Mouse (Mus musculus): ENCODE results near the gene Pin4. TPM values are rescaled to one million over a fixed set of nuclear protein-coding genes. Genes with fewer than 3 reads are reported as not detected.

Pin4 gene
- polyA plus RNA-seq, 1 experiment, result 44.9 TPM

DNA sequence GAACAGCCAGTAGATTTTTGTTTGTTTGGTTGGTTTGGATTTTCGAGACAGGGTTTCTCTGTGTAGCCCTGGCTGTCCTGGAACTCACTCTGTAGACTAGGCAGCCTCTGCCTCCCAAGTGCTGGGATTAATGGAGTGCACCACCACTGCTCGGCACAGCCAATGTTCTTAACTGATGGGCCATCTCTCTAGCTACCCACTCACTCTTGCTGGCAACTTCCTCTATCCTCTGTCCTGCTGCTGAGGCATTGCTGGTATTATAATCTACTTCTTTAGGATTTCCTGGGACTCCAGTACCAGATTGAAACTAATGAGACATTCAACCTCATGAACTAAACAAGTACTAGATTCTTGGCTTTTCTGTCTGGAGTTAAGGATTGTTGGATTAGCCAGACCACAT lies 41.3 kb downstream of the Pin4 start:
- TF ChIP-seq POLR2A (IDR thresholded peaks at IDR 0.05; ENCODE audit: insufficient read depth, low read length) (no peak), CTCF (IDR thresholded peaks at IDR 0.05; ENCODE audit: low read depth, low read length) (no peak), EP300 (IDR thresholded peaks at IDR 0.05; ENCODE audit: insufficient read depth, low read depth, low read length) (no peak)

DNA sequence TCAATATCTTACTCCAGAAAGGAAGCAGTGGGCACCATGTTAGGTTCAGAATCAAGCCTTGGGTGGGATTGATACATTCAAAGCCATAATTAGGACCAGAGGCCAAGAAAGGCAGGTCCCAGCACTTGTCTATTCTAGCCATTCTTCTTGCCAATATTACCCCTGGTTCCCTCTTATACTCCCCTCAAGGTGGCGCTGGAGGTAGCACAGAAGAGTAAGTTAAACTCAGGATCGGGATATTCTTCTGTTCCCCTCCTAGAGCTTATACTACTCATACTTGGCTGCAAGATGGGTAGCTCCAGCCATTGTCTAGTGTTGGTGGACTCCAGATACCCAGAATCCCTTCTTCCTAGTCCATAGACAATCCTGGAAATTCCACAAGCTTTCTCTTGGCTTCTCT lies 43.8 kb downstream of the Pin4 start:
- Histone ChIP-seq H3K4me1 (ENCODE audit: control insufficient read depth, insufficient read depth, low read length) (no peaks in the 10 kb centered on the region), H3K9ac (ENCODE audit: low read depth, poor library complexity, severe bottlenecking) (no peak overlapping the region), H3K9me3 (replicated peaks; ENCODE audit: control insufficient read depth, insufficient read depth, low read length, poor library complexity, severe bottlenecking) (no peaks in the 10 kb centered on the region), H3K27me3 (ENCODE audit: control insufficient read depth, insufficient read depth, low read length, poor library complexity, severe bottlenecking) (no peaks in the 10 kb centered on the region), H3K27ac (ENCODE audit: insufficient read depth, low read length) (no peak overlapping the region), H3K4me3 (ENCODE audit: low read depth, low read length) (no peak overlapping the region), H3K36me3 (ENCODE audit: control insufficient read depth, insufficient read depth, low read length, poor library complexity, severe bottlenecking) (no peaks in the 10 kb centered on the region)
- TF ChIP-seq CTCF (IDR thresholded peaks at IDR 0.05; ENCODE audit: low read depth, low read length), result no peak
- TF ChIP-seq EP300 (IDR thresholded peaks at IDR 0.05; ENCODE audit: insufficient read depth, low read depth, low read length), result no peak
- TF ChIP-seq POLR2A (IDR thresholded peaks at IDR 0.05; ENCODE audit: insufficient read depth, low read length), result no peak

More for the DNA sequence above, 41.3 kb downstream of the Pin4 start:
- Histone ChIP-seq H3K27ac (ENCODE audit: insufficient read depth, low read length) (no peak overlapping the region), H3K4me1 (ENCODE audit: control insufficient read depth, insufficient read depth, low read length) (no peaks in the 10 kb centered on the region), H3K36me3 (ENCODE audit: control insufficient read depth, insufficient read depth, low read length, poor library complexity, severe bottlenecking) (no peaks in the 10 kb centered on the region), H3K27me3 (ENCODE audit: control insufficient read depth, insufficient read depth, low read length, poor library complexity, severe bottlenecking) (no peaks in the 10 kb centered on the region), H3K4me3 (ENCODE audit: low read depth, low read length) (no peak overlapping the region), H3K9me3 (replicated peaks; ENCODE audit: control insufficient read depth, insufficient read depth, low read length, poor library complexity, severe bottlenecking) (no peaks in the 10 kb centered on the region), H3K9ac (ENCODE audit: low read depth, poor library complexity, severe bottlenecking) (no peak overlapping the region)

DNA sequence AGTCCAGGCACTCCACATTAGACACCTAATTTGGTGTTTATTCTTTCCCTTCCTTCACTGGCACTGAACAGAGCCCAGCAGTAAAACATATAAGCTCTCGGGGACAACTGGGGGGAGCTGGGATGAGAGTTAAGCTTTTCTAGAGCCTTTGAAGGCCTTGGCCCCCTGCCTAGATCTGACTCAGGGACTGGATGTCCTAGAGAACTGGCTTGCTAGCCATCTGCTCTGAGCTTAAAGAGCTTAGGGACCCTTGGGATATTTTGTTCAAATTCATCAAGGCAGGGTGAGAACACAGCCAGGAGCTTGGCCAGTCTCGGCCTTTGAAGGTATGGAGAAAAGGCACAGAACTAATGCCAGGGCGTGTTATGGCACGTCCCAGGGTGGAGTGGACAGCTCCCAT lies 44.3 kb downstream of the Pin4 start:
- H3K27me3 ChIP-seq (ENCODE audit: control insufficient read depth, insufficient read depth, low read length, poor library complexity, severe bottlenecking), result no peaks in the 10 kb centered on the region
- H3K27ac ChIP-seq (ENCODE audit: insufficient read depth, low read length), result no peak overlapping the region
- no peak for TF ChIP-seq POLR2A (IDR thresholded peaks at IDR 0.05; ENCODE audit: insufficient read depth, low read length)
- TF ChIP-seq CTCF (IDR thresholded peaks at IDR 0.05; ENCODE audit: low read depth, low read length), result no peak
- TF ChIP-seq EP300 (IDR thresholded peaks at IDR 0.05; ENCODE audit: insufficient read depth, low read depth, low read length), result no peak
- no peak overlapping the region for H3K4me3 ChIP-seq (ENCODE audit: low read depth, low read length)
- no peaks in the 10 kb centered on the region for H3K9me3 ChIP-seq (replicated peaks; ENCODE audit: control insufficient read depth, insufficient read depth, low read length, poor library complexity, severe bottlenecking)
- no peak overlapping the region for H3K9ac ChIP-seq (ENCODE audit: low read depth, poor library complexity, severe bottlenecking)
- no peaks in the 10 kb centered on the region for H3K4me1 ChIP-seq (ENCODE audit: control insufficient read depth, insufficient read depth, low read length)
- H3K36me3 ChIP-seq (ENCODE audit: control insufficient read depth, insufficient read depth, low read length, poor library complexity, severe bottlenecking), result no peaks in the 10 kb centered on the region

DNA sequence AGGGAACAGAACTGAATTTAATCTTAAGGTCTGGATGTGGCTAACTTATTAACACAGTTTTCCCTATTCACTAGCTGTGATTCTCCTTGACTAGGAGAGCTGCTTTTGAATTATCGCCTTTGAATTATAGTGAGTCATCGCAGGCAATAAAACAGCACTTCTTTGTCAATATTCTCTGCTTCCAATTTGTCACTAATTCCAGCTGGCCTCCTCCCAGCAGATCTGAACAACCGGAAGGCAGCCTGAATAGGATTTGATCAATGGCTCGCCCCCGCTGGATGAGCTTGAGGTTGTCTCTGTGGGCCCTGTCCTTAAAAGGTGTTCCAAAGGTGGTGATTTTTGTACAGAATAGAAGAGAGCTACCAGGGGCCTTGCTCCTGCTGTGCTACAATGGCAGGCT lies 47.3 kb downstream of the Pin4 start:
- H3K27me3 ChIP-seq (ENCODE audit: control insufficient read depth, insufficient read depth, low read length, poor library complexity, severe bottlenecking), result no peaks in the 10 kb centered on the region
- no peaks in the 10 kb centered on the region for H3K9me3 ChIP-seq (replicated peaks; ENCODE audit: control insufficient read depth, insufficient read depth, low read length, poor library complexity, severe bottlenecking)
- TF ChIP-seq POLR2A (IDR thresholded peaks at IDR 0.05; ENCODE audit: insufficient read depth, low read length) (no peak), CTCF (IDR thresholded peaks at IDR 0.05; ENCODE audit: low read depth, low read length) (no peak), EP300 (IDR thresholded peaks at IDR 0.05; ENCODE audit: insufficient read depth, low read depth, low read length) (no peak)
- no peak overlapping the region for H3K4me3 ChIP-seq (ENCODE audit: low read depth, low read length)
- no peaks in the 10 kb centered on the region for H3K4me1 ChIP-seq (ENCODE audit: control insufficient read depth, insufficient read depth, low read length)
- H3K36me3 ChIP-seq (ENCODE audit: control insufficient read depth, insufficient read depth, low read length, poor library complexity, severe bottlenecking), result no peaks in the 10 kb centered on the region
- H3K9ac ChIP-seq (ENCODE audit: low read depth, poor library complexity, severe bottlenecking), result no peak overlapping the region
- 0 out of 2 replicates have a peak overlapping the region, but pooled peaks have one; percentile 31 for H3K27ac ChIP-seq (ENCODE audit: insufficient read depth, low read length)

DNA sequence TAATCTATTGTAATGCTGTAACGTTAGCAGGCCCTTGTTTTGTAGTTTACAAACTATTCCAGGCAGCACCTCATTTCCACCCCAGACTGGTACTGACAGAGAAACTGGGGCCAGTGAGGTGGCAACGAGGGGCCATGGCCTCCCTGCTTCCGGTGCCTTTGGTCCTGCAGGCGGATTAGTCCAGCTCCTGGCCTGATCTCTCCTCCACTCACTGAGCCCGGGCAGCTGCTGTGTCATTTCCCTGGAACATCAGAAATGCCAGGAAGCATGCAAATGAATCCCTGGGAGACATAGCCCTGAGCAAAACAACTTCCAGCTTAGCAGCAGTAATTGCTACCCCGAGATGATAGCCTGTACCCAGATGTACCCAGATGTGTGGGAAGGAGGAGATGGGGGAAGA lies 47.7 kb downstream of the Pin4 start:
- H3K4me1 ChIP-seq (ENCODE audit: control insufficient read depth, insufficient read depth, low read length), result no peaks in the 10 kb centered on the region
- H3K4me3 ChIP-seq (ENCODE audit: low read depth, low read length), result no peak overlapping the region
- no peak overlapping the region for H3K9ac ChIP-seq (ENCODE audit: low read depth, poor library complexity, severe bottlenecking)
- TF ChIP-seq CTCF (IDR thresholded peaks at IDR 0.05; ENCODE audit: low read depth, low read length), result no peak
- TF ChIP-seq EP300 (IDR thresholded peaks at IDR 0.05; ENCODE audit: insufficient read depth, low read depth, low read length), result no peak
- no peak for TF ChIP-seq POLR2A (IDR thresholded peaks at IDR 0.05; ENCODE audit: insufficient read depth, low read length)
- H3K27ac ChIP-seq (ENCODE audit: insufficient read depth, low read length), result peak overlapping the region; percentile 31; the same call in 1 of the 2 replicates
- H3K36me3 ChIP-seq (ENCODE audit: control insufficient read depth, insufficient read depth, low read length, poor library complexity, severe bottlenecking), result no peaks in the 10 kb centered on the region
- no peaks in the 10 kb centered on the region for H3K9me3 ChIP-seq (replicated peaks; ENCODE audit: control insufficient read depth, insufficient read depth, low read length, poor library complexity, severe bottlenecking)
- no peaks in the 10 kb centered on the region for H3K27me3 ChIP-seq (ENCODE audit: control insufficient read depth, insufficient read depth, low read length, poor library complexity, severe bottlenecking)

DNA sequence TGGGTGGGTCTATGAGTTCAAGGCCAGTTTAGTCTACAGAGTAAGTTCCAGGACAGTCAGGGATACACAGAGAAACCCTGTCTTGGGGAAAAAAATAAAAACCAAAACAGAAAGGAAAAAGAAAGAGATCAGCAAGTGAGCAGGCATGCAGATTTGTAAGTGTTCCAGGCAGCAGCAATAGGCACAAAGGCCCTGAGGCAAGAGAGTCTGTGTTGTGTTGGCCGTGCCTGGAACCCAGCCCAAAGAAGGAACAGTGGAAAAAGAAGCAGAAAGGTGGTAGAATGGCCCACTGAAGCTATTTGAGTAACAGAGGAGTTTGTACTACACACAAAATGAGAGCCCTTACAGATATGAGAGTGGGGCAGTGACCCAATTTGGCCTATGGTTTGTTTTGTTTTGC lies 50.5 kb downstream of the Pin4 start:
- Histone ChIP-seq H3K9ac (ENCODE audit: low read depth, poor library complexity, severe bottlenecking) (no peak overlapping the region), H3K36me3 (ENCODE audit: control insufficient read depth, insufficient read depth, low read length, poor library complexity, severe bottlenecking) (no peaks in the 10 kb centered on the region), H3K9me3 (replicated peaks; ENCODE audit: control insufficient read depth, insufficient read depth, low read length, poor library complexity, severe bottlenecking) (no peaks in the 10 kb centered on the region), H3K27me3 (ENCODE audit: control insufficient read depth, insufficient read depth, low read length, poor library complexity, severe bottlenecking) (no peaks in the 10 kb centered on the region), H3K4me1 (ENCODE audit: control insufficient read depth, insufficient read depth, low read length) (no peaks in the 10 kb centered on the region), H3K4me3 (ENCODE audit: low read depth, low read length) (no peak overlapping the region), H3K27ac (ENCODE audit: insufficient read depth, low read length) (no peak overlapping the region)
- TF ChIP-seq POLR2A (IDR thresholded peaks at IDR 0.05; ENCODE audit: insufficient read depth, low read length) (no peak), CTCF (IDR thresholded peaks at IDR 0.05; ENCODE audit: low read depth, low read length) (no peak), EP300 (IDR thresholded peaks at IDR 0.05; ENCODE audit: insufficient read depth, low read depth, low read length) (no peak)

Measured in ES-Bruce4 (cell line).